Comparison of ENCODE assay signal across 9 mouse cellular contexts in the genomic region with DNA sequence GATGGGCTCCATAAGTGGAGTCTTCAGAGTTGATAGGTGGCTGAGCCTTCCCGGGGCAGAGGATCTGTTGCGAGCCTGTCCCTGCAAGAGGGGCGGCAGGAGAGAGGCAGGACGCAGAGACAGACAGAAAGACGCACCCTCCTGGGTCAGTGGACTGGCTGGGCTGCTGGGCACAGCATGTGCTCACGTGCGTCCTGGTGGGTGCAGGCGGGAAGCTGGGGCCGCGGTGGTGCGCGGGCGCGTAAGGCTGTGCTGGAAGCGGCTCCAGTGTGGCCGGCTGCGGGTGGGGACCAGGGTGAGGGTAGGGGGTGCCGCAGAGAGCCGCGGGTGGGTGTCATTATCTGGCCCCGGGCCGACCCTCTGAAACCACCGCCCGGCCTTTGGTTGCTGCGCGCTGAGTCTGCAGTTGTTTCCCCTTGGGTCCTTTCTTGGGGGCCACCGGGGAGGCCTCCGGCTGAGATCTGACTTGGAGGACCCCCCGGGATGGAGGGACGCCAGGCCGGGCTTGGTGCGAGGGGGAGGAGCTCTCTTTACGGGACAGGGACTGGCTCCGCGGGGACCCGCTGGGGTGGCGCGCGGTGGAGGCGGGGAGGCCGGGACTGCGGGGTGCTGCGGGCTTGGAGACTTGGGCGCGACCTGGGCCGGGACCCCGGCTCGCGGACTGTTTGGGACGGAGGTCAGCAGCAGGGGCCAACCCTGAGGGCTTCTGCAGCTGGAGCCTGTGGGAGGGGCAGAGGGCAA. TPM values are rescaled to one million over a fixed set of nuclear protein-coding genes. Genes with fewer than 3 reads are reported as not detected.
A peak's percentile ranks its signal among the peaks of the same experiment; 100 is the strongest.
DNase-seq lines count a peak whose midpoint lies in the region; ATAC-seq and TF ChIP-seq lines count a peak whose summit lies in the region.
"Had no signal": no experiment of that assay in that cellular context is flagged by ENCODE, and none has a peak within 500 bp of the region (broad histone marks: within the 10 kb centered on the region; RNA-seq: fewer than 3 reads in every experiment).

No protein-coding gene starts in this region.

- no peaks in the 10 kb centered on the region for H3K36me3 ChIP-seq in heart, embryonic 13.5 days
- H3K36me3 ChIP-seq in E14TG2a.4 (ENCODE audit: insufficient read depth, low read length) = no peaks in the 10 kb centered on the region
- H3K36me3 ChIP-seq in hindbrain, embryonic 10.5 days = peaks cover 3% of the 10 kb centered on the region; the same call in 1 of the 2 replicates
- H3K36me3 ChIP-seq in liver, embryonic 13.5 days = no peaks in the 10 kb centered on the region

- H3K9ac ChIP-seq in heart, embryonic 13.5 days = peak overlapping the region; percentile 72
- H3K9ac ChIP-seq in liver, embryonic 13.5 days = no peak overlapping the region

- H3K4me1 ChIP-seq in heart, embryonic 13.5 days = peaks cover 13% of the 10 kb centered on the region
- peaks cover 81% of the 10 kb centered on the region for H3K4me1 ChIP-seq in E14TG2a.4 (replicated peaks; ENCODE audit: low read depth, low read length)
- peaks cover 63% of the 10 kb centered on the region for H3K4me1 ChIP-seq in hindbrain, embryonic 10.5 days (replicated peaks)
- no peaks in the 10 kb centered on the region for H3K4me1 ChIP-seq in liver, embryonic 13.5 days (replicated peaks)

- H3K27me3 ChIP-seq in heart, embryonic 13.5 days (replicated peaks) = peaks cover 93% of the 10 kb centered on the region
- peaks cover 76% of the 10 kb centered on the region for H3K27me3 ChIP-seq in E14TG2a.4 (ENCODE audit: insufficient read depth, low read length)
- H3K27me3 ChIP-seq in hindbrain, embryonic 10.5 days (ENCODE audit: insufficient read depth, poor library complexity, severe bottlenecking) = peaks cover 87% of the 10 kb centered on the region
- H3K27me3 ChIP-seq in liver, embryonic 13.5 days = peaks cover 68% of the 10 kb centered on the region

- peak overlapping the region; percentile 49 for H3K4me3 ChIP-seq in heart, embryonic 13.5 days
- peak overlapping the region; percentile 75 for H3K4me3 ChIP-seq in E14TG2a.4 (replicated peaks; ENCODE audit: low read length)
- H3K4me3 ChIP-seq in hindbrain, embryonic 10.5 days = peak overlapping the region; percentile 52
- H3K4me3 ChIP-seq in liver, embryonic 13.5 days (replicated peaks) = no peak overlapping the region; the same call in 1 of the 2 replicates

- H3K9me3 ChIP-seq in heart, embryonic 13.5 days = no peaks in the 10 kb centered on the region
- H3K9me3 ChIP-seq in E14TG2a.4 (ENCODE audit: low read length) = no peaks in the 10 kb centered on the region
- H3K9me3 ChIP-seq in hindbrain, embryonic 10.5 days = no peaks in the 10 kb centered on the region
- no peaks in the 10 kb centered on the region for H3K9me3 ChIP-seq in liver, embryonic 13.5 days (replicated peaks)

- no peak for ATAC-seq in heart, embryonic 13.5 days (ENCODE audit: extremely low read depth, insufficient number of reproducible peaks, low FRiP score, low TSS enrichment)
- no peak for ATAC-seq in liver, embryonic 13.5 days (ENCODE audit: low read depth)
- ATAC-seq in granulocyte monocyte progenitor cell, adult 5-6 weeks (replicated peaks; ENCODE audit: poor library complexity, severe bottlenecking) = no peak

- WGBS in heart, embryonic 13.5 days = 1% methylated on average over 50 of the region's 50 CpGs
- 2% methylated on average over 50 of the region's 50 CpGs for WGBS in hindbrain, embryonic 10.5 days
- WGBS in liver, embryonic 13.5 days (ENCODE audit: insufficient replicate concordance) = 7% methylated on average over 49 of the region's 50 CpGs

- DNase-seq in heart, adult 11 months = no peak
- DNase-seq in hindbrain, embryonic 10.5 days (ENCODE audit: low spot score) = peak; percentile 41
- no peak for DNase-seq in liver, embryonic 13.5 days
- DNase-seq in testis, postnatal 14 days (ENCODE audit: low spot score) = no peak
- DNase-seq in left cerebral cortex, adult 8-10 months (ENCODE audit: low spot score in 2 of 2) = no peak
- DNase-seq: cerebellum, adult 2 months had no signal

- peak overlapping the region; percentile 74 for H3K4me2 ChIP-seq in heart, embryonic 13.5 days
- peak overlapping the region; percentile 38 for H3K4me2 ChIP-seq in liver, embryonic 13.5 days

- H3K27ac ChIP-seq in heart, embryonic 13.5 days (replicated peaks) = no peak overlapping the region
- H3K27ac ChIP-seq in hindbrain, embryonic 10.5 days = peak overlapping the region; percentile 74
- H3K27ac ChIP-seq in liver, embryonic 13.5 days = no peak overlapping the region

- TF ChIP-seq CTCF in E14TG2a.4 (conservative IDR thresholded peaks at IDR 0.05; ENCODE audit: low read length) = no peak

RNA-seq across cellular contexts. Expression of a gene that starts 6.8 kb away (rescaled TPM):
- not detected in 2 replicates for polyA plus RNA-seq in heart, embryonic 13.5 days (2015; fragmentation: Nextera tagmentation; extraction: Ambion mirVana)
- polyA plus RNA-seq in hindbrain, embryonic 10.5 days (2016; fragmentation: Nextera tagmentation; extraction: Ambion mirVana) = not detected in 2 replicates
- polyA plus RNA-seq in liver, embryonic 13.5 days (2015; fragmentation: Nextera tagmentation; extraction: Ambion mirVana) = not detected in 2 replicates
- total RNA-seq in granulocyte monocyte progenitor cell, adult 5-6 weeks (2014; fragmentation: Nextera tagmentation) = not detected in 2 replicates
- total RNA-seq in granulocyte monocyte progenitor cell, adult 5-6 weeks (2017) = not detected in 2 replicates
- total RNA-seq in left cerebral cortex, adult 8-10 months (2022) = under 1 TPM; 0.53 to 0.78 (median 0.66) TPM

RNA-seq across cellular contexts. Expression of a gene that starts 16.3 kb away (rescaled TPM):
- polyA plus RNA-seq in heart, embryonic 13.5 days (2015; fragmentation: Nextera tagmentation; extraction: Ambion mirVana) = 1.2 TPM in 2 replicates
- polyA plus RNA-seq in hindbrain, embryonic 10.5 days (2016; fragmentation: Nextera tagmentation; extraction: Ambion mirVana) = 0.50 and 0.64 TPM in 2 replicates
- not detected in 2 replicates for polyA plus RNA-seq in liver, embryonic 13.5 days (2015; fragmentation: Nextera tagmentation; extraction: Ambion mirVana)
- total RNA-seq in granulocyte monocyte progenitor cell, adult 5-6 weeks (2014; fragmentation: Nextera tagmentation) = not detected in 2 replicates
- total RNA-seq in granulocyte monocyte progenitor cell, adult 5-6 weeks (2017) = not detected in 2 replicates
- total RNA-seq in left cerebral cortex, adult 8-10 months (2022) = 1 to 10 TPM; 2.0 to 3.0 (median 2.5) TPM

RNA-seq across cellular contexts. Expression of a gene that starts 42.5 kb away (rescaled TPM):
- 0.10 and 0.12 TPM in 2 replicates for polyA plus RNA-seq in heart, embryonic 13.5 days (2015; fragmentation: Nextera tagmentation; extraction: Ambion mirVana)
- polyA plus RNA-seq in hindbrain, embryonic 10.5 days (2016; fragmentation: Nextera tagmentation; extraction: Ambion mirVana) = 1.4 and 2.1 TPM in 2 replicates
- polyA plus RNA-seq in liver, embryonic 13.5 days (2015; fragmentation: Nextera tagmentation; extraction: Ambion mirVana) = 0.02 TPM in 2 replicates
- total RNA-seq in granulocyte monocyte progenitor cell, adult 5-6 weeks (2014; fragmentation: Nextera tagmentation) = 0.09 TPM in 1 of 2 replicates, not detected in the other
- not detected in 2 replicates for total RNA-seq in granulocyte monocyte progenitor cell, adult 5-6 weeks (2017)
- 100 to 1,000 TPM; 110 to 125 (median 119) TPM for total RNA-seq in left cerebral cortex, adult 8-10 months (2022)

RNA-seq across cellular contexts. Expression of a gene that starts 51.5 kb away (rescaled TPM):
- 24.7 and 32.5 TPM in 2 replicates for polyA plus RNA-seq in heart, embryonic 13.5 days (2015; fragmentation: Nextera tagmentation; extraction: Ambion mirVana)
- polyA plus RNA-seq in hindbrain, embryonic 10.5 days (2016; fragmentation: Nextera tagmentation; extraction: Ambion mirVana) = 75.2 and 91.2 TPM in 2 replicates
- polyA plus RNA-seq in liver, embryonic 13.5 days (2015; fragmentation: Nextera tagmentation; extraction: Ambion mirVana) = 34.6 and 35.1 TPM in 2 replicates
- total RNA-seq in granulocyte monocyte progenitor cell, adult 5-6 weeks (2014; fragmentation: Nextera tagmentation) = 33.1 and 50.1 TPM in 2 replicates
- 18.8 and 25.8 TPM in 2 replicates for total RNA-seq in granulocyte monocyte progenitor cell, adult 5-6 weeks (2017)
- 1 to 10 TPM; 3.0 to 5.4 (median 4.8) TPM for total RNA-seq in left cerebral cortex, adult 8-10 months (2022)
